Mouse (Mus musculus): ENCODE results near the gene Mtmr4. TPM values are rescaled to one million over a fixed set of nuclear protein-coding genes. Genes with fewer than 3 reads are reported as not detected.

Mtmr4 gene
- total and polyA plus RNA-seq, 2 experiments from 2014 or later = 6.0 to 17.3 TPM

DNA sequence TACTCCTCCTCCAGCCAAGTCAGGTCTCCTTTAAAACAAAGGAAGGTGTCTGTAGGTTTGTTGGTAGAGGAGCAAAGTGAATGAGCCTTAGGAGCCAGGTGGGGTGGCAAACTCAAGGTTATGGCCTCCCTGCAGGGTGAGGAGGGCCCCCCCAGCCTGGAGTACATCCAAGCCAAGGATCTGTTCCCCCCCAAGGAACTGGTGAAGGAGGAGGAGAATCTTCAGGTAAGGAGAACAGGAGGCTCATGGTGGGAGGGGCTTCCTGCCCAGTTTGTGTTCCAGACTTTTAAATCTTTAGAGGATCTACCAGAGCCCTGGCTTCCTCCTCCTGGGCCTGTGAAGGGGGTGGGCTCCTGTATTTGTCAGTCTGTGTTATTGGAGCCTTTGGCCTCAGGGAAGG is 5.1 kb downstream of the Mtmr4 start:
- no peak for DNase-seq (ENCODE audit: low spot score)
- Histone ChIP-seq H3K9ac (replicated peaks; ENCODE audit: low read depth, low read length) (no peak overlapping the region), H3K4me3 (ENCODE audit: low read depth, low read length) (no peak overlapping the region), H3K4me2 (ENCODE audit: low read depth, low read length) (no peak overlapping the region), H3K4me1 (ENCODE audit: control insufficient read depth, insufficient read depth) (peaks cover 14% of the 10 kb centered on the region), H3K27me3 (ENCODE audit: control insufficient read depth, insufficient read depth, low read length) (no peaks in the 10 kb centered on the region), H3K36me3 (replicated peaks; ENCODE audit: control insufficient read depth, insufficient read depth, low read length) (peaks cover 54% of the 10 kb centered on the region), H3K9me3 (replicated peaks; ENCODE audit: control insufficient read depth, low read length) (no peaks in the 10 kb centered on the region), H3K27ac (ENCODE audit: low read depth) (no peak overlapping the region)
- no peak for ATAC-seq (ENCODE audit: insufficient read depth, low read depth)
- no peak for TF ChIP-seq CTCF (IDR thresholded peaks at IDR 0.05; ENCODE audit: low read depth)
- no peak for TF ChIP-seq EP300 (IDR thresholded peaks at IDR 0.05; ENCODE audit: low read depth)

DNA sequence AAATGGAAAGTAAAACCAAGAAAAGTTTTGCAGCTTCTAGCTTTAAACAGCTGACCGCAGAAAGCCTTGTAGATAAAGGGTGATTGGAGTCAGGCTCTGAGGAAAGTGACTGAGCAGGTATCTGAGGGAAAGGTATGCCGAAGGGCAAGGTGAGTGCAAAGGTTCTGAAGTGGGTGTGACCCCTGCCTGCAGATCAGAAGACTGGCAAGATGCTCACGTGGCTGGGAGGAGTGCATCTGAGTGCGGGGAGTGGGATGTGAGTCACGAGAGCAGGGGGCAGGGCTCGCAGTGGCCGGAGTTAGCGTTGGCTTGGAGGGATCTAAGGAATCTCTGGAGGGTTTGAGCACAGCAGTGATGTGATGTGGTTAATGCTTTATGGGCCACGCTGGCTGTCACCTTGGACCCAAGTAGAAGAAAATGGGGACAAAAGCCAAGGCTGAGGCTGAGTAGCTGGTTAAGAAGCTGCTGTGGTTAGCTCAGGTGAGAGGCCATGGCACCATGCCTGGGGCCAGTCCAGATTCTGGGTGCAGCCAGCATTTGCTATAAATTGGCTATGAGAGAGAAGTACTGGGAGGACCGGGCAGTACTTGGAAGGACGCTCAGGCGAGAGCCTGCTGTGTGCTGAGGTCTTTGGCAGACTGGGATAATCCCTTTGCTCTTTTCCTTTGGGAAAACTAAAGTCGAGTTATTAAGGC is 7.6 kb downstream of the Mtmr4 start:
- Histone ChIP-seq H3K4me1 (ENCODE audit: control insufficient read depth, insufficient read depth) (peaks cover 9% of the 10 kb centered on the region), H3K36me3 (replicated peaks; ENCODE audit: control insufficient read depth, insufficient read depth, low read length) (peaks cover 75% of the 10 kb centered on the region), H3K4me2 (ENCODE audit: low read depth, low read length) (no peak overlapping the region), H3K27me3 (ENCODE audit: control insufficient read depth, insufficient read depth, low read length) (no peaks in the 10 kb centered on the region), H3K27ac (ENCODE audit: low read depth) (no peak overlapping the region), H3K9ac (replicated peaks; ENCODE audit: low read depth, low read length) (no peak overlapping the region), H3K9me3 (replicated peaks; ENCODE audit: control insufficient read depth, low read length) (no peaks in the 10 kb centered on the region), H3K4me3 (ENCODE audit: low read depth, low read length) (no peak overlapping the region)
- WGBS = 88% methylated on average over 13 of the region's 13 CpGs
- DNase-seq (ENCODE audit: low spot score) (no peak), ATAC-seq (ENCODE audit: insufficient read depth, low read depth) (no peak)
- TF ChIP-seq CTCF (IDR thresholded peaks at IDR 0.05; ENCODE audit: low read depth) (no peak), EP300 (IDR thresholded peaks at IDR 0.05; ENCODE audit: low read depth) (no peak)

DNA sequence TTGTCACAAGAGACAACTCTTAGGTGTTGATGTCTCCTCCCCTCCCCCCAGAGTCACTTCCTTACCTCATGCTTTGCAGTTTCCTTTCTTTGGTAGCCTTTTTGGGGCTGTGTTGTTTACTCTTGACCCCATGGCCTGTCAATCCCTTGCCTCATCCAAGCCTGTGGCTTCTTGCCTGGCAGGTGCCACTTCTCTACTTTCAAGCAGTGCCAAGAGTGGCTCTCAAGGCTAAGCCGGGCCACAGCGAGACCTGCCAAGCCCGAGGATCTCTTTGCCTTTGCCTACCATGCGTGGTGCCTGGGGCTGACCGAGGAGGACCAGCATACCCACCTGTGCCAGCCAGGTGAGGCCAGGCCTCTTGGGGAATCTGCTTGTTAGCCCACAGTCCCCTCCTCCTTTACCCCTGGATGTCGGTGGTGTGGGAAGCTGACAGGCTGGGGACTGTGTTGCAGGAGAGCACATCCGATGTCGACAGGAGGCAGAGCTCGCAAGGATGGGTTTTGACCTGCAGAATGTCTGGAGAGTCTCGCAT is 8.4 kb downstream of the Mtmr4 start:
- no peak overlapping the region for H3K27ac ChIP-seq (ENCODE audit: low read depth)
- DNase-seq (ENCODE audit: low spot score) (no peak), ATAC-seq (ENCODE audit: insufficient read depth, low read depth) (no peak)
- H3K9me3 ChIP-seq (replicated peaks; ENCODE audit: control insufficient read depth, low read length) = no peaks in the 10 kb centered on the region
- H3K4me1 ChIP-seq (ENCODE audit: control insufficient read depth, insufficient read depth) = peaks cover 9% of the 10 kb centered on the region
- 87% methylated on average over 10 of the region's 10 CpGs for WGBS
- H3K27me3 ChIP-seq (ENCODE audit: control insufficient read depth, insufficient read depth, low read length) = no peaks in the 10 kb centered on the region
- H3K9ac ChIP-seq (replicated peaks; ENCODE audit: low read depth, low read length) = no peak overlapping the region
- H3K36me3 ChIP-seq (replicated peaks; ENCODE audit: control insufficient read depth, insufficient read depth, low read length) = peaks cover 83% of the 10 kb centered on the region
- H3K4me2 ChIP-seq (ENCODE audit: low read depth, low read length) = no peak overlapping the region
- no peak overlapping the region for H3K4me3 ChIP-seq (ENCODE audit: low read depth, low read length)
- TF ChIP-seq EP300 (IDR thresholded peaks at IDR 0.05; ENCODE audit: low read depth) = no peak
- TF ChIP-seq CTCF (IDR thresholded peaks at IDR 0.05; ENCODE audit: low read depth) = no peak

DNA sequence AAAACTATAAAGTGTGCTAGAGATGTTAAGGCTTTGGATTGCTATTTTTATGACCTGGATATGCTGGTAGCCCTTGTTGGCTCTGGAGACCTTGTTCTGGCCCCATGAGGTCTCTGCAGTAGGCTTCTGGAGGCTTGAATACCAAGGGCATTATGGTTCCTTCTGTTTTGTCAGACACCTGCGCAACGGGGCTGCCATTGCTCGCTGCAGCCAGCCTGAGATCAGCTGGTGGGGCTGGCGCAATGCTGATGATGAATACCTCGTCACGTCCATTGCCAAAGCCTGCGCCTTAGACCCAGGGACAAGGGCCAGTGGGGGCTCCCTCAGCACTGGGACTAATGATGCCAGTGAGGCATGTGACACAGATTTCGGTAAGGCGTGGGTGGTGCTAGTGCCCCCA is 10.3 kb downstream of the Mtmr4 start:
- 93% methylated on average over 9 of the region's 9 CpGs for WGBS

DNA sequence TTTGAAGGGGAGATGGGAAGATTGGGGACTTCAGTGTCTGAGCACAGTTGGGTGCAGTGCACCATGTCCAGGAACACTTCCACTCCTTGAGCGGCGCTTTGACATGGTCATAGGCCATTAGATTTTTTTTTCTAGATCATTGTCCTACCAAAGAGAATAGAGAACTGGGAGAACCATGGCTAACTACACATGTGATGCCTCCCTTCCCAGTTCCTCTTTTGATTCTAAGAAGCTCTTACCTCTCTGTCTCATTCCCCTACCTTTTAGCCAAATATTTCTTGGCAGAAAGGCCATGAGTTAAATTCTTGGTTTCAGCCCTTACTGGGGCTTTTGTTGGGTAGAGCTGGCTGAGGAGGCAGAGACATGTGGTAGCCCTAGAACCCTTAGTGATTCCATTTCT is 11.6 kb downstream of the Mtmr4 start:
- H3K4me3 ChIP-seq (ENCODE audit: low read depth, low read length) = no peak overlapping the region
- ATAC-seq (ENCODE audit: insufficient read depth, low read depth) (no peak), DNase-seq (ENCODE audit: low spot score) (no peak)
- 100% methylated on average over 2 of the region's 2 CpGs for WGBS
- peaks cover 100% of the 10 kb centered on the region for H3K36me3 ChIP-seq (replicated peaks; ENCODE audit: control insufficient read depth, insufficient read depth, low read length)
- H3K9me3 ChIP-seq (replicated peaks; ENCODE audit: control insufficient read depth, low read length) = no peaks in the 10 kb centered on the region
- H3K27me3 ChIP-seq (ENCODE audit: control insufficient read depth, insufficient read depth, low read length) = no peaks in the 10 kb centered on the region
- no peak overlapping the region for H3K27ac ChIP-seq (ENCODE audit: low read depth)
- TF ChIP-seq CTCF (IDR thresholded peaks at IDR 0.05; ENCODE audit: low read depth) (no peak), EP300 (IDR thresholded peaks at IDR 0.05; ENCODE audit: low read depth) (no peak)
- H3K4me1 ChIP-seq (ENCODE audit: control insufficient read depth, insufficient read depth) = no peaks in the 10 kb centered on the region
- H3K4me2 ChIP-seq (ENCODE audit: low read depth, low read length) = no peak overlapping the region
- no peak overlapping the region for H3K9ac ChIP-seq (replicated peaks; ENCODE audit: low read depth, low read length)

More for the DNA sequence above, 10.3 kb downstream of the Mtmr4 start:
- peaks cover 100% of the 10 kb centered on the region for H3K36me3 ChIP-seq (replicated peaks; ENCODE audit: control insufficient read depth, insufficient read depth, low read length)
- H3K4me2 ChIP-seq (ENCODE audit: low read depth, low read length) = no peak overlapping the region
- no peaks in the 10 kb centered on the region for H3K27me3 ChIP-seq (ENCODE audit: control insufficient read depth, insufficient read depth, low read length)
- H3K27ac ChIP-seq (ENCODE audit: low read depth) = no peak overlapping the region
- no peak for TF ChIP-seq EP300 (IDR thresholded peaks at IDR 0.05; ENCODE audit: low read depth)
- TF ChIP-seq CTCF (IDR thresholded peaks at IDR 0.05; ENCODE audit: low read depth) = no peak
- no peaks in the 10 kb centered on the region for H3K9me3 ChIP-seq (replicated peaks; ENCODE audit: control insufficient read depth, low read length)
- H3K4me3 ChIP-seq (ENCODE audit: low read depth, low read length) = no peak overlapping the region
- DNase-seq (ENCODE audit: low spot score) = no peak
- H3K4me1 ChIP-seq (ENCODE audit: control insufficient read depth, insufficient read depth) = no peaks in the 10 kb centered on the region
- no peak for ATAC-seq (ENCODE audit: insufficient read depth, low read depth)
- H3K9ac ChIP-seq (replicated peaks; ENCODE audit: low read depth, low read length) = no peak overlapping the region

DNA sequence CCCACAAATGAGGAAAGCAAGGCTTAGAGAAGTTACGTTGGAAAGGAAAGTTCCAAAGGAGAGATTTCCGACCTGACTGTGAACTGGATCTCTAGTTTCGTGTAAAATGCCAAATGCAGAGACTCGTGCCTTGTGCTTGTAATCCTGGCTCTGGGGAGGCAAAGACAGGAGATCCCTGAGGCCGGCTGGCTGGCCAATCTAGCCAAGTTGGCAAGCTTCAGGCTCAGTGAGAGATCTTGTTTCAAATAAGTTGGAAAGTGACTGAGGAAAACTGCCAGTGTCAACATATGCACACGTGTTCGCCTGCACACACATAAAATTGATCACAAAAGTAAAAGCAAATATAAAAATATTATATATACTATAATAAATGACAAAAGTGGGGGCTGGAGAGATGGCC is 17.3 kb downstream of the Mtmr4 start:
- Histone ChIP-seq H3K36me3 (replicated peaks; ENCODE audit: control insufficient read depth, insufficient read depth, low read length) (peaks cover 93% of the 10 kb centered on the region), H3K4me2 (ENCODE audit: low read depth, low read length) (no peak overlapping the region), H3K9me3 (replicated peaks; ENCODE audit: control insufficient read depth, low read length) (no peaks in the 10 kb centered on the region), H3K27me3 (ENCODE audit: control insufficient read depth, insufficient read depth, low read length) (no peaks in the 10 kb centered on the region), H3K9ac (replicated peaks; ENCODE audit: low read depth, low read length) (no peak overlapping the region), H3K4me3 (ENCODE audit: low read depth, low read length) (no peak overlapping the region), H3K27ac (ENCODE audit: low read depth) (no peak overlapping the region), H3K4me1 (ENCODE audit: control insufficient read depth, insufficient read depth) (no peaks in the 10 kb centered on the region)
- no peak for DNase-seq (ENCODE audit: low spot score)
- 84% methylated on average over 7 of the region's 7 CpGs for WGBS
- TF ChIP-seq CTCF (IDR thresholded peaks at IDR 0.05; ENCODE audit: low read depth) (no peak), EP300 (IDR thresholded peaks at IDR 0.05; ENCODE audit: low read depth) (no peak)
- ATAC-seq (ENCODE audit: insufficient read depth, low read depth) = no peak

Data from heart, postnatal 0 days (tissue).